Mouse (Mus musculus): ENCODE data around the gene Gja5.
A peak's percentile ranks its signal among the peaks of the same experiment; 100 is the strongest.

Gene Gja5

GRCm38 (mm10) chr3:96904393-96904792, at the start of gene Gja5:
Gja5 (plus strand) TSS chr3:96904693.
- no peak for DNase-seq

DNA sequence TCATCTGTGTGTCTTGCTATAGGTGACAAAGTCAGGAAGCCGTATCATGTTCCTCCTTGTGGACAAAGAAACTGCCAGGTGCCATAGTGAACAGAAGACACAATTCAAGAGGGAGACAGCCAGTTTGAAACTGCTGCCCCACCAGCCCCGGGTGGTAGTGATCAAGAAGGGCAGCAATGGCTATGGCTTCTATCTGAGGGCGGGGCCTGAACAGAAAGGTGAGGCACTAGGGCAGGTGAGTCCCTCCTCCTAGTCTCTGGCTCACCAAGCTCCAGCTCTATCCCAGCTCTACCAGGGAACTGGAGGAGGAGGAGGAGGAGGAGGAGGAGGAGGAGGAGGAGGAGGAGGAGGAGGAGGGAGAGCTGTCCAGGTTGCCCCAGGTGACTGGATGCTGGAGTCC, 48.7 kb upstream of the Gja5 start:
- DNase-seq: no peak

GRCm38 (mm10) chr3:96860498-96860897, 44.0 kb upstream of the Gja5 start:
- DNase-seq: no peak

DNA sequence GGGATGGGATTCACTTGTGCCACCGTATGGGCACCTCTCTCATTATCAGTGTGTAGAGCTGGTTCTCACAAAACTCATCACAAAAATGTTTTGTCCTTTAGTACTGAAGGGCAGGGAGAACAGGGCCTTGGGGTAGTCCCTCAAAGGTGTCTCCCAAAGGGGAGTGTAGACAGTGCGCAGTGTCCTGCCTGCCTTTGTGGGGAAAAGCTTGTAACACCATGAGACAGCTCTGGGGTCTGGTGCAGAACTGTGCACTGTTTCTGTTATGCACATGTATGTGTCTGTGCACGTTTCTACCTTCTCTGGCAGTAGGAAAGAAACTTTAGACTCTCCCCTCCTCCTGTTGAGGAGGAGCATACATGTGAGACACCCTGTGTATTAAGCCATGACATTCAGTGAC, 36.6 kb upstream of the Gja5 start:
- DNase-seq: no peak

DNA sequence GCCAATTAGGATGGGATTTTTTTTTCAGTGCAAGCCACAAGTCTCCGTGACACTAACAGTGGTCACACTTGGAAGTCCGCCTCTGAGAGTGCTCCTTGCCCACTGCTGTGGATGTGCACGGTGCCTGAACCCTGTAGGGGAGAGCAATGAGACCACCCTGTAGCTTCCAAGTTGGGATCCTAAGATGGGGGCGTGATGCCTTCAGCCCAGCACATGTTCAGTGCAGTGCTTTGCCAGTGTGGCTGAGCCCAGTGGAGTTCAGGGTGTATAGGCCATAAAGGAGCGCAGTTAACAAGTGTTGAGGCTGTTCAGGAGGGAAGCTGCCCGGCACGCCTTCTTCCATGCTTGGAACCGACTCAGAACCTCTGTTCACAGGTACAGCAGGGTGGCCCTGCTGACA, 35.9 kb upstream of the Gja5 start:
- DNase-seq: no peak

DNA sequence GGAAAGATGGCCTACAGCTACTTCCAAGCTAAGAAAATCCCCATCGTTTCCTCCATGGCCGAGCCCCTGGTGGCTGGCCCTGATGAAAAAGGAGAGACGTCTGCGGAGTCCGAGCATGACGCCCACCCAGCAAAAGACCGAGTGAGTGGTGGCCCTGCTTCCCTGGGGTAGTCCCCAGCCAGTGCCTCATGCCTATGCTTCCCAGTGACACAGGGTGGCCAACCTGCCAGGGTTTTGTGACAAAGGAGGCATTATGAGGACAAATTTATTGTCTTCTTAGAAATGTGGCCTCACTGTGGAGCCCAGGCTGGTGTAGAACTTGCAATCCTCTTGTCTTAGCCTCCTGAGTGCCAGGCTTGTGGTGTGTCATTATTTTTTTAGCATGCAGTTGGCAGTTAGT, 35.4 kb upstream of the Gja5 start:
- DNase-seq: no peak

DNA sequence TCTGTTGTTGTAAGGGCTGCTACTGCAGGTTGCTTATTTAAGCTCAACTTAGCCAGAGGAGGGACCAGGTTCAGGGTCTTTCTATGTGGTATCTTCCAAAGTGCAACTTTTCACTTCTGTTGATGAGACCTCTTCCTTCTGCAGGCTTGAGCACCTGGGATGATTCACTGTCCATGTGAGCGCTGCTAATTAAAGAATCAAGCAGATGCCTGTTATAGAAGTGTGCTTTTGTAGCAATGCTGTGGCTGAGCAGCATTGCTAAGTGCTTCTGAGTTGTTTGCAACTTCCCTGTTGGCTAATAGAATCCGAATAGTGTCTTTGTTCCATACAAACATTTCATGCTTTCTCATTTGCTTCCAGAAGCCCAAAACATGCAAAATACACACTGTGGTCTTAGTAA, 34.2 kb upstream of the Gja5 start:
- no peak for DNase-seq

DNA sequence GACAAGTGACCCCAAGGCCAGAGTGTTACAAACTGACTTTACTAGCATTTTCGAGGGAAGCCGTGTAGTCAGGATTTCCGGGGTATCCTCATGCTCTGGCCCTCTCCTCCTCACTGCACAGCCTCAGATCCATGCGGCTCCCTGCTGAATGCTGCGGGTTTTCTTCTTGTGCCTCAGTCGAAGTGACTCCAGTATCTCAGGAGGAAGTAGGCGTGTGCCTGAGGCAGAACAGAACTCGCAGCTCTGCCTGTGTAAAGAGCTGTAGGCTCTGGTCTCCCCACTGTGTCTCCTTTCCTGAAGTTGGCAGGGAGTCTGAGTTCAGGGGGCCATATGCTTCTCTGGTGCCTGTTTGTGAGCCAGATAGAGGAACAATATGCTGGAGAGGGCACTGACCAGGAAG, 33.4 kb upstream of the Gja5 start:
- no peak for DNase-seq

- DNase-seq: no peak
Measured at GRCm38 (mm10) chr3:96872501-96872900, 32.0 kb upstream of the Gja5 start.

DNA sequence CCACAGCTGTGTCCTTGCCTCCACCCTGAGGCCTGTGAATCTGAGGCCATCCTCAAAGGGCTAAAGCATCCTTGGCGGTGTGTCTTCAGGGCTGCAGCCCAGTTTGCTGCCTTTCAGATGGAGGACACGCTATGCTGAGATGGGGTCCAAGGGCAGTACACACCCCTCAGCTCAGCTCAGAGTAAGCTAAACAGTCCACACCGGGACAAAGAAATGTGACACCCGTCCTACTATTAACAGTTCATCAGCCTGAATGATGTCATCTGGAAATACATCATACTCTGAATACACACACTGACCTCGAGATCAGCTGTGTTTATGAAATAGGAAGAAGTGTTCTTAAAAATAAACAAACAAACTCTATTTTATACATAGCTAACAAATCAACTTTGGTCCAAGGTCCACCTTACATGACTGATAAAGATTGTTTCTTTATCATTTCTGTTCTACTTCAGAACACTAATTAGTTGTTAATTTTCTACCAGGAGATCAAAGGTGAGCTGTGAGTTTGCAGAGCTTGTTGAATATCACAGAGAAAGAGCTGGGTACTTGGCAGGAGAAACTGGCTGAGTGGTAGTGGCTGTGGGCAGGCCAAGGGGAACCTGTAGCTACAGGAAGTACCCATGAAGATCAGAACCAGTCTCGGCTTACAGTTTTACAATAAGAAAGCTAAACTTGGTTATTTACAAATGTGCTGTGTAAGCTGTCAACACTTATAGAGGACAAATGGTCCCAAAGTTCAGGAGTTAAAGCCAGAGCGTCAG, 29.5 kb upstream of the Gja5 start:
- no peak for DNase-seq

GRCm38 (mm10) chr3:96879536-96879935, 25.0 kb upstream of the Gja5 start:
- DNase-seq: no peak

- DNase-seq: no peak
Measured at GRCm38 (mm10) chr3:96880385-96880784, 24.1 kb upstream of the Gja5 start.

DNA sequence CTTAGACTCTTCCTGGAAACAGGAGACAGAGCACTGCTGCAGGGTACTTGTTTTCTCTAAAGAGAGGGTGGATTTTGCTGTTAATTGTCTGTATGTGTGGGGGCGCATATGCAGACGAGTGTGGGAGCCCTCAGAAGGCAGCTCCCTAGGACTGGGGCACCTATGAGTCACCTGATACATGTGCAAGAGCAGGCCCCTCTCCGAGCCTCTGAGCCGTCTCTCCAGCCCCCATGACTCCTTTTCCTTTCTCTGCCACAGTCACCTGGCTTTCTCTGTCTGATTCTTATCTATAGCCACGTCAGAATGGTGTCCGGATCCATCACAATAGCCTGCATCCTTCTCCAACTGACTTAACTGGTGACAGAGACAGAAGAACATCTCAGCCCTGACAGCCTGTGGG, 22.9 kb upstream of the Gja5 start:
- DNase-seq: no peak

DNA sequence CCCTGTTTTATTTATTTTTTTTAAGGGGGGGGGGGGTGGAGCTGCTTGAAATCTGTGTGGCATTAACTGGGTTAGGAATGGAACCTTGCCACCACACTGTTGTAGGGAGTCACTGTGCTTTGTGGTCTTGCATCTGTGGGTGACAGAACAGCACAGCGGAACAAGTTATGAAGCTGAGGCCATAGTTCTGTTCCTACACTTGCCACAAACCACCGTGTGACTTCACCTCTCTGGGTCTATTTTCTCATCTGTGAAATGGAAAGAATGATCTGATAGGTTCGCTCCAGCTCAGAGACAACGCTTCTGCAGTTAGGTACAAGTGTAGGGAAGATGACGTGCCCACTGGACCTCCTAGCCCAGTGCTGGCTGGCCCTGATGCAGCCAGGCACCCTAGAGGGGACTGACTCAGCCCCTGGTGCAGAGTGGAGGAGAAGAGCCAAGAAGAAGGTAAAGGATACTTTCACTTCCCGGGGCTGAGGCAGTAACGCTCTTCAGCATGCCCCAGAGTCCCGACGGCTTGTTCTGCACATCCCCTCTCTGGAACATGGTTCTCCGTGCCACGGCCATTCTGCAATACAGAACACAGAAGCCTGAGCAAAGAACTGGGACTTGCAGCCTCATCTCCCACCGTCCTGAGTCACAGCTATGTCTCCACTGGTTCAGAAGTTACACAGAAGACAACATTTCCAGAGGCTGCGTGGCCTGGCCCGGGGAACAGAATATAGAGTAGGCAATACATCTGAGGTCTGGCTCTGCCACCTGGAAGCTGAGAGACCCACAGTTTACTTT, 22.2 kb upstream of the Gja5 start:
- no peak for DNase-seq

DNA sequence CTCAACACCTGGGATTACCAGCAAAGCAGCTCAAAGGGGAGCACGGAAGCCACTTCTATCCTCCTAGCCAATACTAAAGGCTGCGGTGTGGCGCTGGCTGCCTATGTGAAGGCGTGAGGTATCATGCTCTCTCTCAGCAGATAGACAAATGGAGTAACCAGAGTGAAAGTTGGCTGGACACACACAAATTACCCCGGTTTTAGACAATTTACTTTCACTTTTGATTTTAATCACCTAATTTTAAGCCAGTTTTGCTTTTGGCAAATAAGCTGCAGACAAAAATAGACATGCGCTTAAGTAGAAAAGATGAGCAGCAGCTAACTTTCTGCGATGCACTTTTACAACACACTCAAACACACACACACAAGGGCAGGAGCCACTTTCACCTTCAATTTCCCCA, 20.8 kb upstream of the Gja5 start:
- DNase-seq: no peak

GRCm38 (mm10) chr3:96902336-96902999, 2.0 kb upstream of the Gja5 start:
- DNase-seq: no peak

GRCm38 (mm10) chr3:96904851-96905541, 503 bp downstream of the Gja5 start, which contains the start of gene Gpr89:
Gpr89 (minus strand) TSS chr3:96905346.
- peak; percentile 94 for DNase-seq

DNA sequence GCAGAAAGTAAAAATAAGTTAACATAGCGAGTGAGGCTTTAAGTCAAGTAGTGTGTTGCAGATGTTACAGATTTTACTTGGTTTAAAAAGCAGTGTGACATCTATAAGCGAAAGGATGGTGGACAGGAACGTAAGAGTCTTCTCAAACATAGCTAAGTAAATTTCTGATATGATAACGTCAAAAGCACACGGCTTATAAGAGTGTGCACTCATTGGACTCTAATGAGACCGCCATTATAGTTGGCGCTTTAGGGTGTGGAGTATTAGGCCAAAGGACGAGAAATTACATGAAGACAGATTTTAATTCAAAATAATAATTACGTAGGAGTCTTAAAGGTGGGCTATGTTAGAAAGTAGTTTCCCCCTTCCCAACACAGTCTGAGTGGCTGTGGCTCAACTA, 1.1 kb downstream of the Gja5 start:
- DNase-seq: no peak

- no peak for DNase-seq
Measured at GRCm38 (mm10) chr3:96920991-96921390, 16.5 kb downstream of the Gja5 start.

DNA sequence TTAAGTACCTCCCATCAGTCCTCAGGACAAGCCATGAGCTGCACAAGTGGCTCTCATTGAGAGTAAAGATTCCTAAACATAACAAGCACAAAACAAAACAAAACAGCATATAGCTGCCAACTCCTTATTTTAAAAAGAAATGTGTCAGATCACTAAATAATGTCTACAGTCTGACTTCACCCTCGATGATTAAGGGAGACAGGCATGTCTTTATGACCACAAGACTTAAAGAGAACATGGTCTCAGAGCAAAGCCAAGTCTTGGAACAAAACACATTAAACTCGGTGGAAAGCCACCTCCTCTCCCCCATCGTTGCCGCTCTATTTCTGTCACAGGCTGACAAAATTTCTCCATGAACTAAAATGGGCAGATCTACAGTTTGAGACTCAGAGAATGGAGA, 20.1 kb downstream of the Gja5 start:
- DNase-seq: no peak

DNA sequence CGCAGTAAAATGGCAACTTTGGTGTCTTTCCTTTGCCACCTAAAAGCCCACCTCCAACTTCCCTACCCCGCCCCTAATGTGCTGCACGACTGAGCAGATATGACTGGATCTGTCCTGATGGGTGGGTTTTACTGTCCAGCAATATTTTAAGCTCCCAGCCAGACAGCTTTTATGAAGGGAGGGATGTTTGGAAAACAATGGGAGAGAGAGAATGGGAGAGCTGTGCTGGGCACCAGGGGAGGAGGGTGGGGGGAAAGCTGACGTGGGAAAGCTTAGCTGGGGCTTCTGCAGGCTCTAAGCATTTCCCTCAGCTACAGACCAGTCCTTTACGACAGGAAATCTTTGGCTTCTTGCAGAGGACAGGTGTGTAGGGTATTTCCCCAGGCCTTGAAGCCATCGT, 21.4 kb downstream of the Gja5 start, which contains the start of gene Gja8:
Gja8 (minus strand) TSS at position 101 of the 400 bp plus-strand sequence.
- no peak for DNase-seq

DNA sequence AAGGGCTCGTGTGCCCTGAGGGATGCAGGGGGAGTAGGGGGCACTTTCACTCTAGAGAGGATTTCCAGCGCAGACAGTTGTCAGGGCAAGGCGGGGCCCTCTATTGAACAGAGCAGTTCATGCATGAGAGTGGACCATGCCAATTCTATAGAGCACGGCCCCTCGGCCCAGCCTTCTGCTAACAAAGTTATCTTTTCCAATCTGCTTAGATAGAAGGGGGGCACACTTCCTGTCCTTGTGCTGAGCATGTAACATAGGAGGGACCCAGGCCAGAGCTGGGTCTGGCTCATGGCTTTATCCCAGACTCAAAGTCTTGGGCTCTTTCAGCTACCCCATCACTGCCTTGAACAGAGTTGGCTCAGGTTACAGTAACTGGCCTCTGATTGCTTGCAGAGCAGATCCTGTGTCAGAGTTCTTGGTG, 26.8 kb downstream of the Gja5 start:
- DNase-seq: no peak

GRCm38 (mm10) chr3:96936241-96936640, 31.7 kb downstream of the Gja5 start:
- no peak for DNase-seq

Measured in right cerebral cortex, postnatal 14 days (tissue).